Mouse (Mus musculus): ENCODE measurements around the gene Prl5a1. TPM values are rescaled to one million over a fixed set of nuclear protein-coding genes. Genes with fewer than 3 reads are reported as not detected.

The Prl5a1 gene
- polyA plus RNA-seq (2012; rRNA removed): not detected in 2 replicates

GRCm38 (mm10) chr13:28142184-28142583, at the start of gene Prl5a1:
TSS of gene Prl5a1 (plus strand) at chr13:28142484.

Other genes with a start within 250 kb of the Prl5a1 start
- gene Prl4a1, start 126.3 kb upstream of the Prl5a1 start, polyA plus RNA-seq (2012; rRNA removed): not detected in 2 replicates
- 0.26 and 2.0 TPM in 2 replicates for gene Gm11361, start 115.0 kb downstream of the Prl5a1 start, polyA plus RNA-seq (2012; rRNA removed)